Mouse (Mus musculus): ENCODE data around the gene Myom1. TPM values are rescaled to one million over a fixed set of nuclear protein-coding genes. Genes with fewer than 3 reads are reported as not detected.

Gene Myom1
- polyA plus RNA-seq, 2 experiments from 2014 or later: 0.26 TPM; not detected in 1

GRCm38 (mm10) chr17:71062870-71063602, 60.6 kb downstream of the Myom1 start:
- no peak for ATAC-seq

DNA sequence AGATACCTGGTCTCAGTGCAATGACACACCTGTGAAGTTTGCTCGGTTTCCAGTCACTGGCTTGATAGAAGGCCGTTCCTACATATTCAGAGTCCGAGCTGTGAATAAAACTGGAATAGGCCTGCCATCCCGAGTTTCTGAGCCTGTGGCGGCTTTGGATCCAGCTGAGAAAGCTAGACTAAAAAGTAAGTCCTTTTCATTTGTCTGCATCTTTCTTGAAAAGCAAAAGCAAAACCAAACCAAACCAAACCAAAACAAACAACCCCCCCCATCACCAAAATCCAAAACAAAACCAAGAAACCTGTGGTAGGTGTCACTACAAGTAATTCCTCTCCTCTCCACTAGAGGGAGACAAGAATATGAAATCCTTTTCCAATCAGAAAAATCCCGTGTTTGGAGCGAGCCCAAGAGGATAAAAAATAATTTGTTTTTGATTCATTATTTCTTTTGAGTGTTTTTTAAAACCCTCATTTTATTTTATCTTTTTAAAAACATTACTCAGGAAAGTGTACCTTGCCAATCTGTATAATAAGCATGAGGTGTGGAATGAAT, 62.1 kb downstream of the Myom1 start:
- ATAC-seq: no peak

DNA sequence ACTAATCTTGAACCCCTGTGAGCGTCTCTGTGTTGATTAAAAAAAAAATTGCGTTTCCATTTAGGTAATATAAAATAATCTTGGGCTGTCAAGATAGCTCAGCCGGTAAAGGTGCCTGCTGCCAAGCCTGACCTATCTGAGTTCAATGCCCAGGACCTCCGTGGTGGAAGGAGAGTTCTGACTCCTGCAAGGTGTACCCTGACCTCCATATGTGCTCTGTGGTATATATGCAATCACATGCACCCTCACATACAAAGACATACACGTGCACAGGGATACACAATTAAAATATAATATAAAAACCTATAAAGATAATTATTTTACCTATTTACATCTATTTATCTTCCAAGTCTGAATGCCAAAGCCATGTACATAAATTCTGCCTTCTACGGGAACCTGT, 62.7 kb downstream of the Myom1 start:
- ATAC-seq: no peak

DNA sequence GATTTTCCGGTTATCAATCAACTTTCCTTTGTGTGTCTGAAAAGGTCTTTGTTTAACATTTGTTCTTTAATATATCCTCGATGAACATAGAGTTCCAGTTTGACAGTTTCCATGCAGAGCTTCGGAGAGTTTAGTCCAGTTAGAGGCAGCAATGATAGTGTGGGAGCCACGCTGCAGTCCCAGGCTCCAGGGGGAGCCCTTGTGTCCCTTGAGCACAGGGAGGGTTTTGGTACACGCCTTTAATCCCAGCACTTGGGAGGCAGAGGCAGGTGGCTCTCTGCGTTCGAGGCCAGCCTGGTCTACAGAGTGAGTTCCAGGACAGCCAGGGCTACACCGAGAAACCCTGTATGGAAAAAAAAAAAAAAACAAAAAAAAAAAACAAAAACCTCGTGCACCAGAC, 66.7 kb downstream of the Myom1 start:
- ATAC-seq: no peak

DNA sequence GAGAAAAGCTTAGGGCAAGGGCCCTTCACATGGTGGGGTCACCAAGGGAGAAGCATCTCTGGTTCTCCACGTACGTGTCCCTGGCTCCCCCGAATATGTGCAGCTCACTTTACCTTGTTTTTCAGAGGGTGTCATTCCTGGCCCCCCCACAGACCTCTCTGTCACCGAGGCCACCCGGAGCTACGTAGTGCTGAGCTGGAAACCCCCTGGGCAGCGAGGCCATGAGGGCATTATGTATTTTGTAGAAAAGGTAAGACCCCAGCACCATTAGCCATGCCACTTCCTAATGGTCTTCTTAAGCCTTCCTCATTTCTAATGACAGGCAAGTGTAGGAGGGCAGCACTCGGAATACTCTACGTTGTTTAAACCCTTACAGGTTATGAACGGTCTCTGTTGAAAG, 69.5 kb downstream of the Myom1 start:
- ATAC-seq: no peak

DNA sequence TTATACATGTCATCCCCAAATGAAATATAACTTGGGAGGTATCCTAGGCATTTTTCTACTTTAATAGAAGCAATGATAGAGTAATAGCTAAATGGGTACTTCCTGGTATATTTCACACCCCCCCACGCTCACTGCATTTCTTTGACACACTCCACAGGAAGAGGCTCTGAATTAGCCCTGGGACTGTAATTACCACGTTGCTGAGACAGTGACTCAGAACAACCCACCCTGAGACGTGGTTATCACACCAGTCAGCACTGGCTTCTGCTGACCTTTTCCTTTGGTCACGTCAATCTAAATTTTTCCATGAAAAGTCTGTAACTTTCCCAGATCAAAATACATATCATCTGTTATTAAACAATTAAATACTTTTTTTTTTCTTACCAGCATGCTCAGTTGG, 72.0 kb downstream of the Myom1 start:
- ATAC-seq: no peak

GRCm38 (mm10) chr17:71081986-71082385, 79.6 kb downstream of the Myom1 start:
- no peak for ATAC-seq

DNA sequence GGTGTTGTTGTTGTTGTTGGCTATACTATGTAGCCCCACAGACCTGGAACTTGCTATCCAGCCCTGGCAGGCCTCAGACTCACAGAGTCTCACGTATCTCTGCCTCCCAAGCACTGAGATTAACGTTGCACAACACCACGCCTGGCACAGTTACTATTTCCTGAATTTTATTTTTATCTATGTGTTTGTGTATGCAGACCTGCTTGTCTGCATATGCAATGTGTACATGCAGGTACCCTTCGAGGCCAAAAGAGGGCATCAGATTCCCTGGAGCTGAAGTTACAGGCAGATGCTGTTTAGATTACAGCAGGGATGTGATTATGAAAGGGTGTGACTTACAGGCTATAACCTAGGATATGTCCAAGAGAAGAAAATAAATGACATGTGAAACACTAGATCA, 84.5 kb downstream of the Myom1 start:
- no peak for ATAC-seq

DNA sequence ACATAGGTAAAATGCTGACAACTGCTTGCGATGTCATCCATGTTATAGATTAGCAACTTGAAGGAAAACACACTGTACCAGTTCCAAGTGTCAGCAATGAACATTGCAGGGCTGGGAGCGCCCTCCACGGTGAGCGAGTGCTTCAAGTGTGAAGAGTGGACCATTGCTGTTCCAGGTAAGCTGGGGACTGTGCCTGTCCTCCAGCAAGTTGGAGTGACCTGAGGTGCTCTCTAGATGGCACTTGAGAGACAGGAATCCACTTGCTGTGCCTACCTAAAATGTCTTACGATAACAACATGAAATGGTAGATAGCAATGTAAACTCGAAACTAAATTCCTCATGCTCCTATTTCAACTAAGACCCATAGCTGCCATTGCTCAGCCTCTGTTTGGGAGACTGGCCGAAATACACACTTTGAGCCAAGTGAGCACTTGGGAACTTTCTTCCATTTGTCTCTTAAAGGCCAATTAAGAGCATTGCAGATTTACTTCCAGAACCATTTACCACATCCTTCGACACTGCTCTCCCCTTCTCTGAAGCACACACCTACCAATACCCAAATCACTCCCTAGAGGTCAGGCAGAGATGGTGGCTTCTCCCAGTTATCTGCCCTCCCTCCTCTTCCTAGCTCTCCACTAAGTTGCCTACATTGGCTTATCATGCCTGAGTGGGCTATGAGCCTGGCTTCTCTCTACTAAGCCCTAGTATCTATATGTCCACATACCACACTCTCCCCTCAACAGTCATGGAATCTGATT, 85.1 kb downstream of the Myom1 start:
- ATAC-seq: no peak

DNA sequence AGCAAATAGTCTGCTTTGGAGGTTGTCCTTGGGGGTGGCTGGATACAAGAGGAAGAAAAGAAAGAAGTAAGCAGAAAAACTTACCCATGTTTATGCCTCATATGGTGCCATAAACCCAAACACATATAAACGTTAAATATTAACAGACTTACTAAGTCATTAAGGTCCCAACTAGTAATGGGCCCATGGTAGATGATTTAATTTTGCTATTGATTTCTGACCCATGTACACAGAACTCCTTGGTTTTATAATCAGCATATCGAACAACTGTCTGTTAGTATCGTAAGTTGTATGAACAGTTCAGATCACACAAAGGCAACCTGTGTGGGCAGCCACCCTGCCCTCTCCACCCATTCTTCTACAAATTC, 85.7 kb downstream of the Myom1 start:
- ATAC-seq: no peak

GRCm38 (mm10) chr17:71088991-71089434, 86.6 kb downstream of the Myom1 start:
- no peak for ATAC-seq

- ATAC-seq: no peak
Observed at GRCm38 (mm10) chr17:71089781-71090480, 87.5 kb downstream of the Myom1 start.

DNA sequence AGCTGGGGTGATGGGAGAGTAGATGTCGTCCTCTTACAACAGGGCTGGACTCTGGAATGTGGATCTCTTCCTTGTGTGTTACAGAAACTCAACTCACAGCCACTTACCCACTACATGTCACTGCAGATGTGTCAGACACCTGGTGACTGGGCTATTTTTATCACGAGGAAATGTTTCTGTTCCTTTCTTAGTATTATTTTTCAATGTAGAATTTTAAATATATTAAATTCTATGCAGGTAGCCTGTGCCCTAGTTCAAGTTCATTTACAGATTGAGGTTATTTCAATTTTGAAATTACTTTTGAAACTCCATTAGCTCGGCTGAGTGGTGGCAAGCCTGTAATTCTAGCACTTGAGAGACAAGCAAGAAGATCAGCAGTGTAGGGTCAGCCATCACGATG, 88.6 kb downstream of the Myom1 start:
- no peak for ATAC-seq

GRCm38 (mm10) chr17:71092341-71092740, 89.9 kb downstream of the Myom1 start:
- ATAC-seq: no peak

- no peak for ATAC-seq
Observed at GRCm38 (mm10) chr17:71093793-71094192, 91.4 kb downstream of the Myom1 start.

DNA sequence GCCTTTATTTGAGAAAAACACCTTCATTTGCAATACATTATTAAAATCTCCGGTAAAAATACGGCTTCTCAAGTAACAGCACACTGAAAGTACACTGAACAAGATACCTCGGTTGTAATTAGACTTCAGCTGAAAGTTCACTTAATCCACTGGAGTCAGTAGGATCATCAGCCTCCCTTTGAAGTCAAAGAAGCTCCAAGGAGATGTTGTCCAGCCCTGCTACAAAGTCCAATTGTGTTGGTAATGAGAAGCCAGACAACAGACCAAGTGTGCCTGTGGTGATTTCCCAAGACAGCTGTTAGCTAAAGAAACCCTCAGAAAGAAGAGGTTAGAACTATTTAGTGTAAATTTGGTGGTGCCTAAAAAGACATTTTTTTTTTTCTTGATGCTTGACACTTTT, 92.0 kb downstream of the Myom1 start:
- ATAC-seq: no peak

DNA sequence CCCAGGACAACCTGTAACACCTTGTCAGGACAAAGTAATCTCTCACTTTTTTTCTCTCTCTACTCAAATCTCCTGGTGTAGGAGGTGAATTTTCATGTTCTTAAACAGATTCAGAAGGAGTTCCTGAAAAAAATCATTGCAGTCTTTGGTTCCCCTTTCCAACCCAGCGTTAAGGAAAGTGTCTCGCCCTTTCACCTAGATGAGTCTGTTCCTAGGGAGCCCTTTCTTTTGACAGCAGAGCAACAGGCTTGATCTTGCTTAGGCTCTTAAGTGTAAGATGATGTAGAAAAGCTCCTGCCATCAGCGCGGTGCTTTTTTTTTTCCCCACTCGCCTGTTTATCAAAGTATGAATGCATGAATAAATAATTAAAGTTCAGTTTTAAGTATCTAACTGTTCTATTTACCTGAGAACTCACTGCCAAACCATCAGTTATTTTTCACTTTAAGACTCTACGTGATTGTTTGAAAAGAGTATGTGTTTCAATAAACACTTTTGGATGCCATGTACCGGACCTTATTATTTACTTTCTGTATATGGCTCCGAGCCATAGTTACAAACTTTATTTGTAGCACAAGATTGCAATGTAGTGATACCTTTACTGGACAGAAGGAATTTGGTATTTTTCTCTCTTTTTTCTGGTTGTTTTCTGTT, 94.2 kb downstream of the Myom1 start:
- no peak for ATAC-seq

- ATAC-seq: no peak
Observed at GRCm38 (mm10) chr17:71097209-71097597, 94.8 kb downstream of the Myom1 start.

- no peak for ATAC-seq
Observed at GRCm38 (mm10) chr17:71098606-71099005, 96.2 kb downstream of the Myom1 start.

DNA sequence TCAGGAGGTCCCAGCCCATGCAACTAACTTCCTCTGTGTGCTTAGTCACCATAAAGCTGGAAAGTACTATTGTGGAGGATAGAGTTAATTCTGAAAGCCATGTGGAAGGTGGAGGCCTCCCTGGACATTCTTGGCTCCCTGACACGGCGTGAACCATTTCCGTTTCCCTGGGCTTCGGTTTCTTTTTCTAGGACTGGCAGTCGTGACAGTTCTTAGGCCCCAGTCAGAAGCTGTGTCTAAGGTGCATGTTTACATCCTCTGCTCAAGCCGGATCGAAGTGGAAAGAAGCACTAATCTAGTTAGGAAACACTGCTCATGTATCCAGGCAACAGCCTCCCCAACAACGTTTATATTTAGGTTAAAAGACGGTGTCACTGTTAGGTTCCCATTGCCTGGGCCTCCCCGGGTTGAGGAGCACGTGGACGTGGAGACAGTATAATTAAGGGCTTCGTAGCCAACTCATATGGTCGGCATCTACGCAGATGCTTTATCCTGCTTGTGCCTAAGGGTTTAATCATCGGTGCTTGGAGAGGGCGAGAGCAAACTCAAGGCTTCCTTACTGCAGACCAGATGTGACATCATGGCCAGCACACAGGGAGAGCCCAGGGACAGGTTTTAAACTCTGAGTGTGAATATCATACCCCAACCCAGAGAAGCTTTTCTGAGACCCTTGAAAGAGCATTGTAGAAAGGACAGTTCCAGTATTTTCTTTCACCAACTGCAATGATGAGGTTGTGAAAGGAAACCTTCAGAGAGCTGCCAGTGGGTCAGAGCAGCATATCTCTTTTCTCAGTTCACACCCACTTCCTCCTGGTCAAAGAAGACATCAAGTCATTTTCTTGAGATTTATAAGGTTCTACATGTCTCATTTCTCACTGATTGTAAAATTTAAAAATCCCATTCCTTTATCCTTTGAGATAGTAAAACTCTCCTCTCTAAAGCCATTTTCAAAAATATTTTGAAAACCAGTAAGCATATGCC, 100.4 kb downstream of the Myom1 start:
- no peak for ATAC-seq

DNA sequence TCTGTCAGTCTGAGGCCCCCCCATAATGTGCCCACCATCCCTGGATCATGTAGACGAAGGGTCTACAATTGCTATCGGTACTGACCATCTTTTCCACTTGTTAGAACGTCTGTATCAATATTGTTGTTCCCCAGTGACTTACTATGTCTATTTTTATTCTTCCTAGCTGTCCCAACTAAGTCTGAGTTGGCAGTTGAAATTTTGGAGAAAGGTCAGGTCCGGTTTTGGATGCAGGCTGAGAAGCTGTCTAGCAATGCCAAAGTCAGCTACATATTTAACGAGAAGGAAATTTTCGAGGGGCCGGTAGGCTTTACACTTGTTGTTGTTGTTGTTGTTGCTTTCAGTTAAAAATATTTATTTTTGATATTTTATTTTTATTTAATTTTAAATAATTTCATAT, 102.9 kb downstream of the Myom1 start:
- ATAC-seq: no peak

GRCm38 (mm10) chr17:71106250-71106649, 103.8 kb downstream of the Myom1 start:
- no peak for ATAC-seq
